Mouse (Mus musculus) hindbrain, postnatal 0 days (tissue): ENCODE measurements around the gene Smarcd2. TPM values are rescaled to one million over a fixed set of nuclear protein-coding genes. Genes with fewer than 3 reads are reported as not detected.

Source experiments
- ATAC-seq: fragments of 200-750 bp; cut with Nextera tagmentation; 2 replicates; pipeline ENCODE4 v1.8.0; 2017; ENCODE audit warnings: mild to moderate bottlenecking, moderate TSS enrichment, moderate library complexity
- DNase-seq: peaks from one replicate; pipeline ENCODE4 v3.0.0-alpha.2; 2015; ENCODE audit warnings: low spot score
- H3K27ac ChIP-seq: fragments of 300-500 bp; sonication (generic); 2 replicates; pipeline ENCODE4 v1.5.1; 2014; ENCODE audit warnings: mild to moderate bottlenecking
- H3K27me3 ChIP-seq: fragments of 300-500 bp; sonication (generic); 2 replicates; pipeline ENCODE4 v1.6.1; 2014; ENCODE audit warnings: low read length, mixed read lengths; ENCODE audit not compliant: insufficient read depth
- H3K36me3 ChIP-seq: fragments of 300-500 bp; sonication (generic); 2 replicates; pipeline ENCODE4 v1.6.1; 2014; ENCODE audit warnings: low read length, mixed read lengths; ENCODE audit not compliant: insufficient read depth
- H3K4me1 ChIP-seq: fragments of 300-500 bp; sonication (generic); 2 replicates; pipeline ENCODE4 v1.6.1; 2014; ENCODE audit warnings: antibody characterized with exemption, low read length, mixed read lengths; ENCODE audit not compliant: insufficient read depth
- H3K4me2 ChIP-seq: fragments of 300-500 bp; sonication (generic); 2 replicates; pipeline ENCODE4 v1.6.1; 2014; ENCODE audit warnings: low read depth, mild to moderate bottlenecking, low read length, moderate library complexity, mixed read lengths
- H3K4me3 ChIP-seq: fragments of 300-500 bp; sonication (generic); 2 replicates; pipeline ENCODE4 v1.5.1; 2014; ENCODE audit warnings: low read length
- H3K9ac ChIP-seq: fragments of 300-500 bp; sonication (generic); replicated peaks from 2 replicates; pipeline ENCODE4 v1.6.1; 2014; ENCODE audit warnings: mild to moderate bottlenecking, low read length, moderate library complexity, mixed read lengths
- H3K9me3 ChIP-seq: fragments of 300-500 bp; sonication (generic); 2 replicates; pipeline ENCODE4 v1.6.1; 2016; ENCODE audit warnings: low read length, mixed read lengths
- CTCF ChIP-seq: IDR thresholded peaks from 2 replicates; pipeline ENCODE4 v1.5.1; 2016; ENCODE audit warnings: antibody characterized with exemption, control low read depth, low read depth
- WGBS: fragments of 180-500 bp; shearing (Covaris S2); extraction: QIAGEN DNeasy Blood & Tissue Kit; methylation state at CpG from one replicate; pipeline ENCODE4 v1.1.7; 2014; 5-methylcytosine and 5-hydroxymethylcytosine counted together
- polyA plus RNA-seq: library from polyadenylated mRNA; unstranded; fragments of >200 nt; fragmentation: Nextera tagmentation; extraction: Ambion mirVana; gene quantifications from 2 replicates; pipeline ENCODE4 v1.2.1, GENCODE M21; 2015
- total RNA-seq: library from RNA; depleted of rRNA; stranded (reverse); fragments of >200 nt; gene quantifications from 2 replicates; pipeline ENCODE4 v1.2.3, GENCODE M21; 2014; rRNA removed

Smarcd2 gene
- total and polyA plus RNA-seq, 2 experiments from 2014 or later = 10.4 to 26.8 TPM

DNA sequence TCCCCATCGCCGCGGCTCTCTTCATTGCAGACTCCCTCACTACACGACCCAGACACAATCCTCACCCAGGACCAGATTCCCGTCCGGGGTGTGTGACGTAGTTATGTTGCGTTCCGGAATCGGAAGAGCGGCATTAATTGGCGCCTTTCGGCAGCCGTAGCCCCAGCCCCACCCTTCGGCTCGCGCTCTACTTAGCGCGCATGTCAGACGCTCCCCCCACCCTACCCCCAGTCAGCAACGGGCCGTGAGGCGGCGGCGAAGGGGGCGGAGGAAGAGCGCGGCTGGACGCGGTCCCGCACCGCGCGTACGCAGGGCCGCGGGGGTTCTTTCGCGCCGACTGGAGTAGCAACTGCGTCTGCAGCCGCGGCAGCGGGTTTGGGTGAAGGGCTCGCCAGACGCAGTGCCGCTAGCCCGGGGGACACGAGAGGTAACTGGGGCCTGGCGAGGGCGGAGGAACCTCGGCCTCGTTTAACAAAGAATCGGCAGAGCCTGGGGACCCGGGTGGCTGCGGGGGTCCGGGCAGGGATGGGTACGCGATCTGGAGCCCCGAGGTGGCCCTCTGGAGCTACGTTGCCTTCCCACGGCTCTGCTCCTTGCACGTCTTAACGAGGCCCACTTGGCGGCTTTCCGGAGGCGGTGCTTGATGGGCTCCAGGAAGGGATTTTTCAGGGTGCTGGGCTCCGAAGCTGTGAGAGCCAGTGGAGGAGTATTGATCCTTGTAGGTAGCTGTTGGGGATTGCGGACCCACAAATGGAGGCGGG lies 55.9 kb downstream of the Smarcd2 start, which contains the start of gene Ddx42:
TSS of gene Ddx42 (plus strand) at position 197 of the 761 bp plus-strand sequence.
- Histone ChIP-seq H3K27me3 (no peaks in the 10 kb centered on the region), H3K36me3 (no peaks in the 10 kb centered on the region), H3K4me3 (peak within 1 kb of the TSS; percentile 68), H3K4me2 (peak within 1 kb of the TSS; percentile 62), H3K9me3 (no peaks in the 10 kb centered on the region), H3K27ac (peak within 1 kb of the TSS; percentile 93), H3K4me1 (peaks cover 20% of the 10 kb centered on the region), H3K9ac (peak within 1 kb of the TSS; percentile 91)
- DNase-seq (peak; percentile 99), ATAC-seq (peak; percentile 96)
- WGBS = 1% methylated on average over 70 of the region's 70 CpGs
- TF ChIP-seq CTCF = no peak

DNA sequence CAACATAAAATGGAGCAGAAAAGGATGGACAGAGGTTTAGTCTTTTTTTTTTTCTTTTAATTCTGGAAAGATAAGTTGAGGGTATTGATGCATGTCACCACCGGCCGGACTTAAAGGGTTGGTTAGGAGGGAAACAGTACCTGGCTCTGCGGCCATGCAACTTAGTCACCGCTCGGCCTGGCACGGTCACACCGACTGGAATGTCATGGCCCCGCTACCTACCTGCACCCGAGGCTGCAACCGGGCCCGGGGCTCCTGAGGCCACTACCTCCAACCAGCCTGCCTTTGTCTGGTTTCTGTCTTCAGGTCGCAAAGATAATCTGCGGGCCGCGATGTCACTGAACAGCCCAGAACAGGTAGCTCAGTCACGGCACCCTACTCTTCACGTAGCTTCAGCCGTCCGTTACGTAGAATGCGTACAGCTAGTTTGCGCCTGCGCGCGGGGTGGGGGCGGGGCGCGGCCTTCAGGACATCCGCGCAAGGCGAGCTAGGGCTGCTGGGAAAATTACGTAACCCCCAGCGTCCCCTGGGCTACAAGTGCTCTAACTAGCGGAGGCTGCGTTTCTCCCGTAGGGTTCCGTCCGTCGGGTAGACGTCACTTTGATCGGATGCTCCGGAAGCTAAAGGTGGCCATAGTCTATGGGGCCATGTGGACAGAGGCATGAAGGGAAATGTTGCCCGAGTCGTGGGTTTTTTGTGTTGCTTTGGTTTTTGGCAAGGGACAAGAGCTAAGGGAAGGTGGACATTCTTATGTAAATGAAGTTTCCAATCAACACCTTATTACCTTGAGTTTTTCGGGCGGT lies 56.6 kb downstream of the Smarcd2 start, which contains the start of gene Ccdc47:
TSS of gene Ccdc47 (minus strand) at position 418 of the 803 bp plus-strand sequence.
- H3K9ac ChIP-seq = peak within 1 kb of the TSS; percentile 91
- under 1% methylated on average over 46 of the region's 46 CpGs for WGBS
- no peaks in the 10 kb centered on the region for H3K27me3 ChIP-seq
- peak within 1 kb of the TSS; percentile 68 for H3K4me3 ChIP-seq
- H3K27ac ChIP-seq = peak within 1 kb of the TSS; percentile 93
- DNase-seq (peak; percentile 100), ATAC-seq (peak; percentile 99)
- peaks cover 8% of the 10 kb centered on the region for H3K36me3 ChIP-seq
- peak within 1 kb of the TSS; percentile 62 for H3K4me2 ChIP-seq
- TF ChIP-seq CTCF = peak; percentile 3; the same call in 1 of the 2 replicates
- peaks cover 20% of the 10 kb centered on the region for H3K4me1 ChIP-seq
- no peaks in the 10 kb centered on the region for H3K9me3 ChIP-seq

DNA sequence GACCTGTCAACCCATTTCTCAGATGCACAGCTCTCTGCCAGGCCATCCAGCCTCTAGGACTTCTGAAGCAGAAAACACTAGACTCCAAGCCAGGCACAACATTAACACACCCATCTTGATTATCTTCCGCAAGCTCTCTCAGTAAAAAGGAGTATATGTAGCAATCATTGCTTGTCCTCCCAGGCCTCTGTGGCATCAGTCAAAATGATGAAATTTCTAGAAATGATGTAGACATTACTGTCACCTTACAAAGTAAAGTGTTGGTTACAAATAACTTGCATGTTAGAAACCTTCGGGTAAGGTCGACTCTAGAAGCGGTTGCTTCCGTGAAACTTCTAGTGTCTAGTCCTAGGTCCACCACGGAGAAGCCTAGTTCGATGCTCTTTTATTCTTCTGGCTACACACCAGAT lies 57.3 kb downstream of the Smarcd2 start:
- peak overlapping the region; percentile 93 for H3K27ac ChIP-seq
- no peaks in the 10 kb centered on the region for H3K9me3 ChIP-seq
- WGBS = 26% methylated on average over 7 of the region's 7 CpGs
- H3K4me1 ChIP-seq = peaks cover 20% of the 10 kb centered on the region
- no peak for TF ChIP-seq CTCF
- peak overlapping the region; percentile 68 for H3K4me3 ChIP-seq
- no peaks in the 10 kb centered on the region for H3K27me3 ChIP-seq
- peak overlapping the region; percentile 62 for H3K4me2 ChIP-seq
- DNase-seq (peak; percentile 2), ATAC-seq (no peak)
- H3K9ac ChIP-seq = peak overlapping the region; percentile 91
- H3K36me3 ChIP-seq = peaks cover 10% of the 10 kb centered on the region

DNA sequence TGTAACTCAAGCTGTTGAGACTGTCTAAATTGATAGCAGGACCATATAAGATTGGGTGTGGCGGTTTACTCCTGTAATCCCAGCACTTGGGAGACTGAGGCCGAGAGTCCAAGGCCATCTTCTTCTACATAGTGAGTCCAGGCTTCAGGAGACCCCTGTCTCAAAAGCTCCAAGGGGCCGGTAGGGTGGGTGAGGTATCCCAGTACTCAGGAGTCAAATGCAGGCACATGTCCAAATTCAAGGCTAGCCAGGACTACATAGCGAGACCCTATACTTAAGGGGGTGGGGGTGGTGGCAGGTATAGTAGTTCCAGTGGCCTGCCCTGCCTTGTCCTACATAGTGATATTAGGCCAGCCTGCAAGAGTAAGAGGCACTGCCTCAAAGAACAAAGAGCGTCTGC lies 57.9 kb downstream of the Smarcd2 start:
- 89% methylated on average over 5 of the region's 5 CpGs for whole genome bisulfite sequencing
- DNase-seq (no peak), ATAC-seq (no peak)
- Histone ChIP-seq H3K27ac (0 out of 2 replicates have a peak overlapping the region, but pooled peaks have one; percentile 93), H3K4me3 (peak overlapping the region; percentile 68; the same call in 1 of the 2 replicates), H3K4me1 (peaks cover 20% of the 10 kb centered on the region), H3K27me3 (no peaks in the 10 kb centered on the region), H3K36me3 (peaks cover 10% of the 10 kb centered on the region), H3K4me2 (peak overlapping the region; percentile 62), H3K9ac (no peak overlapping the region), H3K9me3 (no peaks in the 10 kb centered on the region)
- TF ChIP-seq CTCF = no peak

Other genes starting within 250 kb of the Smarcd2 start
- gene Dcaf7, start 236.1 kb downstream of the Smarcd2 start, total RNA-seq = 265 and 283 TPM in 2 replicates
- 127 and 137 TPM in 2 replicates for gene Dcaf7, start 236.1 kb downstream of the Smarcd2 start, polyA plus RNA-seq
- gene Taco1, start 206.9 kb downstream of the Smarcd2 start, total RNA-seq = 19.4 and 28.9 TPM in 2 replicates
- 6.1 and 6.4 TPM in 2 replicates for gene Taco1, start 206.9 kb downstream of the Smarcd2 start, polyA plus RNA-seq
- 26.7 and 38.0 TPM in 2 replicates for gene Map3k3, start 188.4 kb downstream of the Smarcd2 start, total RNA-seq
- gene Map3k3, start 188.4 kb downstream of the Smarcd2 start, polyA plus RNA-seq = 8.9 and 9.1 TPM in 2 replicates
- not detected in 2 replicates for gene Gm10840, start 112.1 kb downstream of the Smarcd2 start, total RNA-seq
- gene Gm10840, start 112.1 kb downstream of the Smarcd2 start, polyA plus RNA-seq = not detected in 2 replicates
- 72.2 and 80.6 TPM in 2 replicates for gene Limd2, start 112.1 kb downstream of the Smarcd2 start, total RNA-seq
- 120 and 124 TPM in 2 replicates for gene Limd2, start 112.1 kb downstream of the Smarcd2 start, polyA plus RNA-seq
- gene Strada, start 70.8 kb downstream of the Smarcd2 start, total RNA-seq = 34.1 and 39.2 TPM in 2 replicates
- 23.6 and 25.0 TPM in 2 replicates for gene Strada, start 70.8 kb downstream of the Smarcd2 start, polyA plus RNA-seq
- gene Ccdc47, start 56.6 kb downstream of the Smarcd2 start, total RNA-seq = 15.2 and 16.9 TPM in 2 replicates
- 85.2 TPM in 2 replicates for gene Ccdc47, start 56.6 kb downstream of the Smarcd2 start, polyA plus RNA-seq
- gene Ddx42, start 56.0 kb downstream of the Smarcd2 start, total RNA-seq = 34.1 and 38.1 TPM in 2 replicates
- 61.9 and 62.0 TPM in 2 replicates for gene Ddx42, start 56.0 kb downstream of the Smarcd2 start, polyA plus RNA-seq
- gene Ftsj3, start 16.9 kb downstream of the Smarcd2 start, total RNA-seq = 24.4 and 55.6 TPM in 2 replicates
- gene Ftsj3, start 16.9 kb downstream of the Smarcd2 start, polyA plus RNA-seq = 28.5 and 29.4 TPM in 2 replicates
- 55.4 and 58.9 TPM in 2 replicates for gene Psmc5, start 16.8 kb downstream of the Smarcd2 start, total RNA-seq
- 305 and 308 TPM in 2 replicates for gene Psmc5, start 16.8 kb downstream of the Smarcd2 start, polyA plus RNA-seq
- gene Tcam1, start 3.7 kb upstream of the Smarcd2 start, total RNA-seq = 0.05 and 1.3 TPM in 2 replicates
- gene Tcam1, start 3.7 kb upstream of the Smarcd2 start, polyA plus RNA-seq = 0.19 and 0.23 TPM in 2 replicates
- gene Gh, start 28.9 kb upstream of the Smarcd2 start, total RNA-seq = not detected in 2 replicates
- not detected in 2 replicates for gene Gh, start 28.9 kb upstream of the Smarcd2 start, polyA plus RNA-seq
- 0.25 and 0.63 TPM in 2 replicates for gene Cd79b, start 41.8 kb upstream of the Smarcd2 start, total RNA-seq
- 1.3 and 1.7 TPM in 2 replicates for gene Cd79b, start 41.8 kb upstream of the Smarcd2 start, polyA plus RNA-seq
- gene Scn4a, start 80.3 kb upstream of the Smarcd2 start, total RNA-seq = under 0.01 and 0.22 TPM in 2 replicates
- 0.04 TPM in 1 of 2 replicates, not detected in the other for gene Scn4a, start 80.3 kb upstream of the Smarcd2 start, polyA plus RNA-seq
- not detected in 2 replicates for gene Prr29, start 92.5 kb upstream of the Smarcd2 start, total RNA-seq
- gene Prr29, start 92.5 kb upstream of the Smarcd2 start, polyA plus RNA-seq = not detected in 2 replicates
- 3.8 and 11.4 TPM in 2 replicates for gene Icam2, start 115.1 kb upstream of the Smarcd2 start, total RNA-seq
- gene Icam2, start 115.1 kb upstream of the Smarcd2 start, polyA plus RNA-seq = 8.4 TPM in 2 replicates
- gene Ern1, start 214.9 kb upstream of the Smarcd2 start, total RNA-seq = 8.0 and 11.6 TPM in 2 replicates
- gene Ern1, start 214.9 kb upstream of the Smarcd2 start, polyA plus RNA-seq = 3.0 and 3.4 TPM in 2 replicates